Mouse (Mus musculus): ENCODE data around the gene Ankfy1.

- TF ChIP-seq CTCF (IDR thresholded peaks at IDR 0.05; ENCODE audit: insufficient read depth, low read depth, low read length) (no peak), POLR2A (IDR thresholded peaks at IDR 0.05; ENCODE audit: insufficient read depth, low read depth, low read length) (no peak)
These were observed 128.3 kb downstream of the Ankfy1 start for GRCm38 (mm10) chr11:72818067-72818466.

All from olfactory bulb, adult 2 months (tissue).